Mouse (Mus musculus): Measurements from ENCODE around the gene Pim3. TPM values are rescaled to one million over a fixed set of nuclear protein-coding genes. Genes with fewer than 3 reads are reported as not detected.

Pim3 gene
- polyA plus RNA-seq, 1 experiment from 2014 or later = 69.4 TPM

GRCm38 (mm10) chr15:88819026-88819905 lies 42.7 kb upstream of the Pim3 start, which contains the start of the genes Alg12 and Creld2:
Alg12 (minus strand) TSS chr15:88819318.
Creld2 (plus strand) TSS chr15:88819646.
- Histone ChIP-seq H3K9ac (ENCODE audit: low read length) (peak within 1 kb of the TSS; percentile 87), H3K4me3 (ENCODE audit: low read depth, low read length) (peak within 1 kb of the TSS; percentile 87), H3K4me1 (replicated peaks; ENCODE audit: control insufficient read depth, insufficient read depth) (no peaks in the 10 kb centered on the region), H3K36me3 (ENCODE audit: control insufficient read depth, insufficient read depth, low read length) (peaks cover 12% of the 10 kb centered on the region; the same call in 1 of the 2 replicates), H3K27ac (replicated peaks) (peak within 1 kb of the TSS; percentile 61; the same call in 1 of the 2 replicates), H3K4me2 (replicated peaks; ENCODE audit: low read depth) (peak within 1 kb of the TSS; percentile 95), H3K9me3 (ENCODE audit: control insufficient read depth, low read length) (no peaks in the 10 kb centered on the region), H3K27me3 (ENCODE audit: control insufficient read depth, insufficient read depth, low read length) (no peaks in the 10 kb centered on the region)
- ATAC-seq (ENCODE audit: low FRiP score, low TSS enrichment) = peak; percentile 99
- TF ChIP-seq EP300 (optimal IDR thresholded peaks at IDR 0.05) = peak; percentile 98
- no peak for TF ChIP-seq CTCF (IDR thresholded peaks at IDR 0.05; ENCODE audit: low read depth)
- DNase-seq (ENCODE audit: low spot score) = peak; percentile 100
- under 1% methylated on average over 84 of the region's 88 CpGs for WGBS

DNA sequence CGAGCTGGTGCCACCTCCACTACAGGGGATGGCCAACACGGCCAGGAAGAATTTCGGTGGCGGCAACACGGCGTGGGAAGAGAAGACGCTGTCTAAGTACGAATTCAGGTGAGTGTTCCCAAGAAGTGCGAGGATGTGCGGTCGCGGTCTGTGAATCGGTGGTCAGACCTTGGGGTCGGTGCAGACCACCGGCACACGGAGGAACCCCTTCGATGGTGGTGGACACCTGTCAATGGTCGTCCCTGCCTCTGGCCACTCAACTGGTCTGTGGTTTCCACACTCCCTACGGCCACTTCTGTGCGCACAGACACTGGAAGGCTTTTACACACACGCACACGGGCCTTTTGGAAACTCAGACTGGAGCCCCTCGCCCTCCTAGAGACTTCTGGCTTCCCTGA lies 42.1 kb upstream of the Pim3 start:
- peaks cover 14% of the 10 kb centered on the region; the same call in 1 of the 2 replicates for H3K36me3 ChIP-seq (ENCODE audit: control insufficient read depth, insufficient read depth, low read length)
- H3K27ac ChIP-seq (replicated peaks) = no peak overlapping the region; the same call in 1 of the 2 replicates
- ATAC-seq (ENCODE audit: low FRiP score, low TSS enrichment) = no peak
- no peaks in the 10 kb centered on the region for H3K4me1 ChIP-seq (replicated peaks; ENCODE audit: control insufficient read depth, insufficient read depth)
- peak overlapping the region; percentile 95 for H3K4me2 ChIP-seq (replicated peaks; ENCODE audit: low read depth)
- TF ChIP-seq EP300 (optimal IDR thresholded peaks at IDR 0.05) (no peak), CTCF (IDR thresholded peaks at IDR 0.05; ENCODE audit: low read depth) (no peak)
- DNase-seq (ENCODE audit: low spot score) = no peak
- H3K9ac ChIP-seq (ENCODE audit: low read length) = peak overlapping the region; percentile 87
- no peaks in the 10 kb centered on the region for H3K27me3 ChIP-seq (ENCODE audit: control insufficient read depth, insufficient read depth, low read length)
- peak overlapping the region; percentile 87 for H3K4me3 ChIP-seq (ENCODE audit: low read depth, low read length)
- no peaks in the 10 kb centered on the region for H3K9me3 ChIP-seq (ENCODE audit: control insufficient read depth, low read length)
- WGBS = under 1% methylated on average over 22 of the region's 23 CpGs

DNA sequence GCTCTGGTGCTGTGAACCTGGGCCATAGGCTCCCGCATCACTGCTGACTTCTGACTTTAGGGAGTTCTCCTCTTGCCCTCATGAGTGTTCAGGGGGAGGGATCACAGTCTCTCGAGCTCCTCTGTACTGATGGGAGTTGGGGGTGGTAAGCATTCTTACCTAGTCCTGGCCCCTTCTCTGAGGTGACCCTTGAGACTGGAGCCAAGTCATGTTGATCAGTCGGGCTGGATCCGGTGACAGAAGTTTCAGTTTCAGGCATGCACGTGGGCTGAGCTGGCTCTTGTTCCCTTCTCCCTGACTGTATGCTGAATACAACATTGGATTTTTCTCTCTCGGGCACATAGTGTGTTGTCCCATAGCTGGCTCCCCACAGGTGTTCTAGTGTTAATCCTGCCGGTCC lies 40.6 kb upstream of the Pim3 start:
- Histone ChIP-seq H3K27ac (replicated peaks) (no peak overlapping the region), H3K9ac (ENCODE audit: low read length) (no peak overlapping the region), H3K4me3 (ENCODE audit: low read depth, low read length) (no peak overlapping the region), H3K4me2 (replicated peaks; ENCODE audit: low read depth) (no peak overlapping the region), H3K9me3 (ENCODE audit: control insufficient read depth, low read length) (no peaks in the 10 kb centered on the region), H3K4me1 (replicated peaks; ENCODE audit: control insufficient read depth, insufficient read depth) (no peaks in the 10 kb centered on the region), H3K27me3 (ENCODE audit: control insufficient read depth, insufficient read depth, low read length) (no peaks in the 10 kb centered on the region), H3K36me3 (ENCODE audit: control insufficient read depth, insufficient read depth, low read length) (peaks cover 24% of the 10 kb centered on the region)
- WGBS = 81% methylated on average over 7 of the region's 7 CpGs
- DNase-seq (ENCODE audit: low spot score) (no peak), ATAC-seq (ENCODE audit: low FRiP score, low TSS enrichment) (no peak)
- no peak for TF ChIP-seq EP300 (optimal IDR thresholded peaks at IDR 0.05)
- no peak for TF ChIP-seq CTCF (IDR thresholded peaks at IDR 0.05; ENCODE audit: low read depth)

DNA sequence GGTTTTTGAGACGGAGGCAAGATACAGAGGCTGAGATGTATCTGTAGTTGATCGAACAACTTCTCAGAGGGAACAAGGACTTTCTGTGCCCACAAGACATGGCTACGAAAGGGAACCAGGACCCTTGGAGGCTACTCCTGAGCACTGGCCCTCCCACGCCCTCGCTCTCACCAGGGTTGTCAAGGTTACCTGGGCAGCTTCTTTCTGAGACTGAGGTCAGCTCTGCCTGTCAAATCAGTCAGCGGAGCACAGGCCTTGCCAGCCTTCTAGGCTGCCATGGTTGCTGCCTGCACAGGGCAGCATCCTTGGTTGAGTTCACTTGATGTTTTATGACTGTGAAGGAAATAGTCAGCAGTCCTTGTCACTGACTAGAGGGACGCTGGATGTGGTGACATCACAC lies 39.5 kb upstream of the Pim3 start:
- Histone ChIP-seq H3K4me3 (ENCODE audit: low read depth, low read length) (no peak overlapping the region), H3K4me1 (replicated peaks; ENCODE audit: control insufficient read depth, insufficient read depth) (no peaks in the 10 kb centered on the region), H3K9ac (ENCODE audit: low read length) (no peak overlapping the region), H3K4me2 (replicated peaks; ENCODE audit: low read depth) (no peak overlapping the region), H3K9me3 (ENCODE audit: control insufficient read depth, low read length) (no peaks in the 10 kb centered on the region), H3K36me3 (ENCODE audit: control insufficient read depth, insufficient read depth, low read length) (peaks cover 24% of the 10 kb centered on the region), H3K27me3 (ENCODE audit: control insufficient read depth, insufficient read depth, low read length) (no peaks in the 10 kb centered on the region), H3K27ac (replicated peaks) (no peak overlapping the region)
- no peak for ATAC-seq (ENCODE audit: low FRiP score, low TSS enrichment)
- WGBS = 95% methylated on average over 7 of the region's 7 CpGs
- DNase-seq (ENCODE audit: low spot score) = no peak
- TF ChIP-seq CTCF (IDR thresholded peaks at IDR 0.05; ENCODE audit: low read depth) = no peak
- no peak for TF ChIP-seq EP300 (optimal IDR thresholded peaks at IDR 0.05)

GRCm38 (mm10) chr15:88823376-88823775 lies 38.6 kb upstream of the Pim3 start:
- no peak overlapping the region for H3K27ac ChIP-seq (replicated peaks)
- no peak overlapping the region for H3K4me3 ChIP-seq (ENCODE audit: low read depth, low read length)
- H3K27me3 ChIP-seq (ENCODE audit: control insufficient read depth, insufficient read depth, low read length) = no peaks in the 10 kb centered on the region
- H3K4me1 ChIP-seq (replicated peaks; ENCODE audit: control insufficient read depth, insufficient read depth) = no peaks in the 10 kb centered on the region
- H3K9me3 ChIP-seq (ENCODE audit: control insufficient read depth, low read length) = no peaks in the 10 kb centered on the region
- ATAC-seq (ENCODE audit: low FRiP score, low TSS enrichment) (no peak), DNase-seq (ENCODE audit: low spot score) (no peak)
- H3K36me3 ChIP-seq (ENCODE audit: control insufficient read depth, insufficient read depth, low read length) = peaks cover 24% of the 10 kb centered on the region
- 95% methylated on average over 5 of the region's 5 CpGs for WGBS
- no peak overlapping the region for H3K4me2 ChIP-seq (replicated peaks; ENCODE audit: low read depth)
- H3K9ac ChIP-seq (ENCODE audit: low read length) = no peak overlapping the region
- TF ChIP-seq EP300 (optimal IDR thresholded peaks at IDR 0.05) = no peak
- TF ChIP-seq CTCF (IDR thresholded peaks at IDR 0.05; ENCODE audit: low read depth) = no peak

DNA sequence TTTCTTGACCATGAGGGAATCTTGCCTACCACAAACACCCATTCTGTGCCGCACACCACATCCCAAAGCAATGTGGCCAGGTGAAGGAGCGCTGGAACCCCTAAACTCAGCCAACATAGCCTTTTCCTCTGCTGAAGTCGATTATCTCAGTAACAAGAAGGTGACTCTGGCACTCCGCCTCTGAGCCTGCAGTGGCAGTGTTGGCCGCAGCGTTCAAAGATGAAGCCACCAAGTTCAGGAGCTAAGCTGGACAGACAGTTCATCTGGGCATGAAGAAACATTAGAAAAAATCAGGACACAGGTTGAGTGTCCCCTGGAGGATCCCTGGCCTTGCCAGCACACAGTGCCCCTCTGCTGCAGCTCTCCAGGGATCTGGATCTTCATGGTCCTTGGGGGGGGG lies 34.5 kb upstream of the Pim3 start:
- Histone ChIP-seq H3K27me3 (ENCODE audit: control insufficient read depth, insufficient read depth, low read length) (no peaks in the 10 kb centered on the region), H3K36me3 (ENCODE audit: control insufficient read depth, insufficient read depth, low read length) (peaks cover 24% of the 10 kb centered on the region), H3K4me2 (replicated peaks; ENCODE audit: low read depth) (no peak overlapping the region), H3K9me3 (ENCODE audit: control insufficient read depth, low read length) (no peaks in the 10 kb centered on the region), H3K27ac (replicated peaks) (no peak overlapping the region), H3K4me3 (ENCODE audit: low read depth, low read length) (no peak overlapping the region), H3K9ac (ENCODE audit: low read length) (no peak overlapping the region), H3K4me1 (replicated peaks; ENCODE audit: control insufficient read depth, insufficient read depth) (no peaks in the 10 kb centered on the region)
- TF ChIP-seq CTCF (IDR thresholded peaks at IDR 0.05; ENCODE audit: low read depth) (no peak), EP300 (optimal IDR thresholded peaks at IDR 0.05) (no peak)
- ATAC-seq (ENCODE audit: low FRiP score, low TSS enrichment) (no peak), DNase-seq (ENCODE audit: low spot score) (no peak)
- WGBS = 93% methylated on average over 6 of the region's 6 CpGs

Data from stomach, postnatal 0 days (tissue).